Mouse (Mus musculus): ENCODE data around the gene Dnah9.

- TF ChIP-seq ZNF384 (IDR thresholded peaks at IDR 0.05; ENCODE audit: low read depth, low read length): no peak
- TF ChIP-seq CHD2 (IDR thresholded peaks at IDR 0.05; ENCODE audit: low read depth, low read length): no peak
These were observed 142.6 kb downstream of the Dnah9 start for GRCm38 (mm10) chr11:66025728-66026127.

Data from ES-E14 (cell line).